Mouse (Mus musculus) embryo, embryonic 9.5 days (tissue): Measurements from ENCODE around the gene Zscan12.
A peak's percentile ranks its signal among the peaks of the same experiment; 100 is the strongest.

Experiments used
- DNase-seq: peaks from one replicate; pipeline ENCODE4 v3.0.0-alpha.2; 2017; ENCODE audit errors: extremely low spot score

Zscan12 gene

GRCm38 (mm10) chr13:21402287-21402846, 39.7 kb downstream of the Zscan12 start, which contains the start of gene Zkscan3:
Gene Zkscan3, minus strand, starts transcription at chr13:21402755.
- peak; percentile 87 for DNase-seq

GRCm38 (mm10) chr13:21402848-21403247, 40.2 kb downstream of the Zscan12 start:
- DNase-seq: no peak

- no peak for DNase-seq
Measured at GRCm38 (mm10) chr13:21407341-21407740, 44.7 kb downstream of the Zscan12 start.

GRCm38 (mm10) chr13:21407969-21408804, 45.6 kb downstream of the Zscan12 start:
- DNase-seq: peak; percentile 80

- no peak for DNase-seq
Measured at GRCm38 (mm10) chr13:21408805-21409459, 46.3 kb downstream of the Zscan12 start.

- no peak for DNase-seq
Measured at GRCm38 (mm10) chr13:21414231-21415212, 51.9 kb downstream of the Zscan12 start.

- no peak for DNase-seq
Measured at GRCm38 (mm10) chr13:21415266-21415665, 52.6 kb downstream of the Zscan12 start.

GRCm38 (mm10) chr13:21415750-21416149, 53.1 kb downstream of the Zscan12 start:
- DNase-seq: no peak

GRCm38 (mm10) chr13:21417298-21418010, 54.8 kb downstream of the Zscan12 start:
- DNase-seq: no peak

GRCm38 (mm10) chr13:21418865-21419264, 56.2 kb downstream of the Zscan12 start:
- no peak for DNase-seq
